ENCODE assay signal across 7 mouse cellular contexts in genomic region chr7:80994663-80995005, GRCm38 (mm10). TPM values are rescaled to one million over a fixed set of nuclear protein-coding genes. Genes with fewer than 3 reads are reported as not detected.
A peak's percentile ranks its signal among the peaks of the same experiment; 100 is the strongest.
DNase-seq lines count a peak whose midpoint lies in the region; ATAC-seq and TF ChIP-seq lines count a peak whose summit lies in the region.

No protein-coding gene starts in this region.

- no peak for ATAC-seq in lung, embryonic 14.5 days (ENCODE audit: insufficient read depth)
- no peak for ATAC-seq in hindbrain, embryonic 11.5 days (ENCODE audit: low FRiP score)
- no peak for ATAC-seq in midbrain, embryonic 12.5 days (ENCODE audit: low FRiP score, low read depth)

- H3K4me1 ChIP-seq in lung, embryonic 14.5 days (ENCODE audit: insufficient read depth) = 0 out of 2 replicates have a peak, but pooled peaks cover 9% of the 10 kb centered on the region
- peaks cover 4% of the 10 kb centered on the region; the same call in 1 of the 2 replicates for H3K4me1 ChIP-seq in cortical plate, adult 2 months (ENCODE audit: control insufficient read depth, insufficient read depth, low read length)
- H3K4me1 ChIP-seq in hindbrain, embryonic 11.5 days (replicated peaks; ENCODE audit: control insufficient read depth, insufficient read depth, low read length) = peaks cover 2% of the 10 kb centered on the region
- peaks cover 25% of the 10 kb centered on the region for H3K4me1 ChIP-seq in midbrain, embryonic 12.5 days

- intact Hi-C loops in left cerebral cortex, postnatal 14 days (cut with DNase I) = no loop called here

- peak overlapping the region; percentile 95 for H3K4me3 ChIP-seq in lung, embryonic 14.5 days (ENCODE audit: low read depth, low read length)
- peak overlapping the region; percentile 95 for H3K4me3 ChIP-seq in cortical plate, adult 2 months (ENCODE audit: insufficient read depth, low read length)
- peak overlapping the region; percentile 83 for H3K4me3 ChIP-seq in hindbrain, embryonic 11.5 days (ENCODE audit: low read depth, low read length)
- peak overlapping the region; percentile 90 for H3K4me3 ChIP-seq in midbrain, embryonic 12.5 days

- no peaks in the 10 kb centered on the region for H3K27me3 ChIP-seq in lung, embryonic 14.5 days (ENCODE audit: insufficient read depth, low read length)
- H3K27me3 ChIP-seq in hindbrain, embryonic 11.5 days (ENCODE audit: control insufficient read depth, insufficient read depth, low read length) = no peaks in the 10 kb centered on the region
- no peaks in the 10 kb centered on the region for H3K27me3 ChIP-seq in midbrain, embryonic 12.5 days

- 0 out of 2 replicates have a peak, but pooled peaks cover 3% of the 10 kb centered on the region for H3K36me3 ChIP-seq in lung, embryonic 14.5 days (ENCODE audit: insufficient read depth)
- H3K36me3 ChIP-seq in hindbrain, embryonic 11.5 days (ENCODE audit: control insufficient read depth, insufficient read depth, low read length) = no peaks in the 10 kb centered on the region
- H3K36me3 ChIP-seq in midbrain, embryonic 12.5 days = no peaks in the 10 kb centered on the region

- peak; percentile 4 for DNase-seq in lung, embryonic 14.5 days
- no peak for DNase-seq in lung, adult 18-20 months
- no peak for DNase-seq in hindbrain, embryonic 11.5 days (ENCODE audit: low spot score)
- no peak for DNase-seq in left cerebral cortex, postnatal 14 days (ENCODE audit: low spot score in 2 of 2)
- DNase-seq in adrenal gland, postnatal 25 days = no peak

- peak overlapping the region; percentile 84 for H3K4me2 ChIP-seq in lung, embryonic 14.5 days
- peak overlapping the region; percentile 91 for H3K4me2 ChIP-seq in hindbrain, embryonic 11.5 days (replicated peaks; ENCODE audit: low read depth, low read length)
- H3K4me2 ChIP-seq in midbrain, embryonic 12.5 days (replicated peaks) = peak overlapping the region; percentile 83

- no peaks in the 10 kb centered on the region for H3K9me3 ChIP-seq in lung, embryonic 14.5 days (ENCODE audit: low read depth, low read length)
- no peaks in the 10 kb centered on the region for H3K9me3 ChIP-seq in hindbrain, embryonic 11.5 days (ENCODE audit: control insufficient read depth, low read length)
- H3K9me3 ChIP-seq in midbrain, embryonic 12.5 days = no peaks in the 10 kb centered on the region

- no peak for TF ChIP-seq CTCF in lung, embryonic 14.5 days (IDR thresholded peaks at IDR 0.05; ENCODE audit: low read depth)
- no peak for TF ChIP-seq CTCF in cortical plate, adult 2 months (IDR thresholded peaks at IDR 0.05; ENCODE audit: extremely low read depth, insufficient read depth, low read length)

- H3K27ac ChIP-seq in lung, embryonic 14.5 days (ENCODE audit: low read depth) = peak overlapping the region; percentile 94; the same call in 1 of the 2 replicates
- H3K27ac ChIP-seq in cortical plate, adult 2 months (ENCODE audit: insufficient read depth, low read length) = no peak overlapping the region
- H3K27ac ChIP-seq in hindbrain, embryonic 11.5 days (ENCODE audit: low read depth, low read length) = no peak overlapping the region
- peak overlapping the region; percentile 98; the same call in 1 of the 2 replicates for H3K27ac ChIP-seq in midbrain, embryonic 12.5 days (replicated peaks)

- WGBS in lung, embryonic 14.5 days = 27% methylated on average over 6 of the region's 6 CpGs
- 56% methylated on average over 6 of the region's 6 CpGs for WGBS in hindbrain, embryonic 11.5 days
- WGBS in midbrain, embryonic 12.5 days = 47% methylated on average over 6 of the region's 6 CpGs

- H3K9ac ChIP-seq in lung, embryonic 14.5 days = peak overlapping the region; percentile 96
- H3K9ac ChIP-seq in hindbrain, embryonic 11.5 days (ENCODE audit: low read depth, low read length) = peak overlapping the region; percentile 99; the same call in 1 of the 2 replicates
- H3K9ac ChIP-seq in midbrain, embryonic 12.5 days (replicated peaks) = peak overlapping the region; percentile 98

- TF ChIP-seq POLR2A in cortical plate, adult 2 months (IDR thresholded peaks at IDR 0.05; ENCODE audit: extremely low read depth, insufficient read depth, low read length) = no peak

RNA-seq across cellular contexts. Expression of gene Zfp592, which starts 1.2 kb away (rescaled TPM):
- 18.1 and 19.7 TPM in 2 replicates for polyA plus RNA-seq in lung, embryonic 14.5 days (2014; fragmentation: Nextera tagmentation; extraction: Ambion mirVana)
- 13.8 and 14.1 TPM in 2 replicates for polyA plus RNA-seq in cortical plate, adult 2 months (2012; rRNA removed)
- polyA plus RNA-seq in hindbrain, embryonic 11.5 days (2014; fragmentation: Nextera tagmentation; extraction: Ambion mirVana) = 11.4 and 12.2 TPM in 2 replicates
- polyA plus RNA-seq in midbrain, embryonic 12.5 days (2016; fragmentation: Nextera tagmentation; extraction: Ambion mirVana) = 12.4 and 13.8 TPM in 2 replicates
- total RNA-seq in left cerebral cortex, postnatal 14 days (2021) = 10 to 100 TPM; 20.7 to 24.0 TPM
- total RNA-seq in adrenal gland, postnatal 25 days (2021) = 26.8 and 28.7 TPM in 2 replicates

RNA-seq across cellular contexts. Expression of gene Sec11a, which starts 47.1 kb away (rescaled TPM):
- 191 and 196 TPM in 2 replicates for polyA plus RNA-seq in lung, embryonic 14.5 days (2014; fragmentation: Nextera tagmentation; extraction: Ambion mirVana)
- polyA plus RNA-seq in cortical plate, adult 2 months (2012; rRNA removed) = 61.4 and 64.4 TPM in 2 replicates
- polyA plus RNA-seq in hindbrain, embryonic 11.5 days (2014; fragmentation: Nextera tagmentation; extraction: Ambion mirVana) = 212 and 221 TPM in 2 replicates
- polyA plus RNA-seq in midbrain, embryonic 12.5 days (2016; fragmentation: Nextera tagmentation; extraction: Ambion mirVana) = 164 and 172 TPM in 2 replicates
- 10 to 100 TPM; 54.9 to 62.4 TPM for total RNA-seq in left cerebral cortex, postnatal 14 days (2021)
- total RNA-seq in adrenal gland, postnatal 25 days (2021) = 88.8 and 100 TPM in 2 replicates

Comparison
In these comparisons a context has a peak if more than half of its experiments do, and no peak if none do; other contexts are left out.
1. H3K27ac ChIP-seq: peak in lung, embryonic 14.5 days (single experiment) and midbrain, embryonic 12.5 days (single experiment); none in cortical plate, adult 2 months (single experiment) and hindbrain, embryonic 11.5 days (single experiment).
2. Peak in every context shown above with its lines, with median percentiles within 50 percentile points of each other: H3K4me2 ChIP-seq, H3K4me3 ChIP-seq and H3K9ac ChIP-seq.